Mouse (Mus musculus): ENCODE measurements at regions not wholly inside any gene's neighbourhood (a gene's known extent, or its start where the extent isn't known, plus 50 kb on each side); places are given as distances from the start of the nearest gene placed in this dataset.

- TF ChIP-seq CTCF (IDR thresholded peaks at IDR 0.05; ENCODE audit: low read depth) (no peak), EP300 (optimal IDR thresholded peaks at IDR 0.05) (no peak)
These were observed 335.5 kb downstream of the Gja1 start for GRCm38 (mm10) chr10:56712611-56713105.
